Mouse (Mus musculus) kidney, embryonic 15.5 days (tissue): Measurements from ENCODE around the gene Olfr424. TPM values are rescaled to one million over a fixed set of nuclear protein-coding genes. Genes with fewer than 3 reads are reported as not detected.

Experiments
- ATAC-seq: fragments of 200-750 bp; cut with Nextera tagmentation; replicated peaks from 2 replicates; pipeline ENCODE4 v1.8.0; 2017; ENCODE audit warnings: moderate TSS enrichment; ENCODE audit not compliant: low FRiP score
- H3K27ac ChIP-seq: fragments of 300-500 bp; sonication (generic); 2 replicates; pipeline ENCODE4 v1.5.1; 2015; ENCODE audit warnings: mild to moderate bottlenecking, inconsistent platforms
- H3K27me3 ChIP-seq: fragments of 300-500 bp; sonication (generic); 2 replicates; pipeline ENCODE4 v1.6.1; 2015; ENCODE audit warnings: inconsistent platforms
- H3K36me3 ChIP-seq: fragments of 300-500 bp; sonication (generic); 2 replicates; pipeline ENCODE4 v1.6.1; 2015; ENCODE audit warnings: inconsistent platforms
- H3K4me1 ChIP-seq: fragments of 300-500 bp; sonication (generic); 2 replicates; pipeline ENCODE4 v1.6.1; 2015; ENCODE audit warnings: inconsistent platforms
- H3K4me2 ChIP-seq: fragments of 300-500 bp; sonication (generic); 2 replicates; pipeline ENCODE4 v1.6.1; 2015; ENCODE audit warnings: moderate library complexity, mild to moderate bottlenecking, inconsistent platforms
- H3K4me3 ChIP-seq: fragments of 300-500 bp; sonication (generic); replicated peaks from 2 replicates; pipeline ENCODE4 v1.5.1; 2015; ENCODE audit warnings: mild to moderate bottlenecking, inconsistent platforms
- H3K9ac ChIP-seq: fragments of 300-500 bp; sonication (generic); 2 replicates; pipeline ENCODE4 v1.6.1; 2015; ENCODE audit warnings: mild to moderate bottlenecking, inconsistent platforms
- H3K9me3 ChIP-seq: fragments of 300-500 bp; sonication (generic); replicated peaks from 2 replicates; pipeline ENCODE4 v1.6.1; 2016; ENCODE audit warnings: inconsistent platforms
- WGBS: fragments of 180-500 bp; shearing (Covaris S2); methylation state at CpG from one replicate; pipeline ENCODE4 v1.1.7; 2015; ENCODE audit warnings: mixed read lengths; 5-methylcytosine and 5-hydroxymethylcytosine counted together
- polyA plus RNA-seq: library from polyadenylated mRNA; unstranded; fragments of >200 nt; fragmentation: Nextera tagmentation; extraction: Ambion mirVana; gene quantifications from 2 replicates; pipeline ENCODE4 v1.2.1, GENCODE M21; 2015

Gene Olfr424
- polyA plus RNA-seq: not detected in 2 replicates

- Histone ChIP-seq H3K4me3 (no peak within 1 kb of the TSS), H3K27me3 (no peaks in the 10 kb centered on the region), H3K9me3 (no peaks in the 10 kb centered on the region), H3K9ac (no peak within 1 kb of the TSS), H3K27ac (no peak within 1 kb of the TSS), H3K36me3 (no peaks in the 10 kb centered on the region), H3K4me1 (no peaks in the 10 kb centered on the region), H3K4me2 (no peak within 1 kb of the TSS)
- WGBS: 79% methylated on average over 3 of the region's 3 CpGs
- no peak for ATAC-seq
These were observed at the start of gene Olfr424 for GRCm38 (mm10) chr1:174131217-174131616. Gene Olfr424 (plus strand): TSS chr1:174131517.

DNA sequence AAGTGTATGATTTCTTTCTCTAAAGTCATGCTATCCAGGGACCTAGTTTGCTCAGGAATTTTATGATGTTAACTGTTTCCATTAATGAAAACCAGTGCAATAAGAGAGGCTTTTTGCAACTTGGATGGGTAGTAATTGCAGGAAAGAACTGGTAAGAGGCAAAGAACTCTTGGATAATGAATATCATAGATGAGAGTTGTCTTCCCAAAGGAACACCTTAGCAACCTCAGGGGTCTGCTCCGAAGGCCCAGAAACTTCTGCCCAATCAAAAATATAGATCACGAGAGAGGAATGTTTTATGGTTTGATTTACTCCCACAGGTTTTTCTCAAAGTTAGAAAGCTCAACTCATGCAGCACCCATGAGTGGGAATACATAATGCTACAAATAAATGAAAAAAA, 47.3 kb upstream of the Olfr424 start, which contains the start of gene Olfr429:
Gene Olfr429, plus strand, starts transcription at position 301 of the 400 bp plus-strand sequence.
- Histone ChIP-seq H3K4me2 (no peak within 1 kb of the TSS), H3K4me3 (no peak within 1 kb of the TSS), H3K9ac (no peak within 1 kb of the TSS), H3K4me1 (no peaks in the 10 kb centered on the region), H3K36me3 (no peaks in the 10 kb centered on the region), H3K27ac (no peak within 1 kb of the TSS), H3K9me3 (no peaks in the 10 kb centered on the region), H3K27me3 (no peaks in the 10 kb centered on the region)
- ATAC-seq: no peak
- WGBS: 84% methylated on average over 2 of the region's 2 CpGs

GRCm38 (mm10) chr1:174096591-174096990, 34.7 kb upstream of the Olfr424 start, which contains the start of gene Olfr427:
Gene Olfr427 (plus strand): TSS chr1:174096891.
- Histone ChIP-seq H3K9ac (no peak within 1 kb of the TSS), H3K4me2 (no peak within 1 kb of the TSS), H3K4me3 (no peak within 1 kb of the TSS), H3K9me3 (no peaks in the 10 kb centered on the region), H3K4me1 (no peaks in the 10 kb centered on the region), H3K36me3 (no peaks in the 10 kb centered on the region), H3K27ac (no peak within 1 kb of the TSS), H3K27me3 (no peaks in the 10 kb centered on the region)
- WGBS: 92% methylated on average over 1 of the region's 1 CpGs
- ATAC-seq: no peak

- no peak for ATAC-seq
- 59% methylated on average over 2 of the region's 2 CpGs for WGBS
These were observed 27.6 kb upstream of the Olfr424 start for GRCm38 (mm10) chr1:174103735-174104134.

GRCm38 (mm10) chr1:174121062-174121461, 10.3 kb upstream of the Olfr424 start, which contains the start of gene Olfr231:
Gene Olfr231 (minus strand): TSS chr1:174121162.
- H3K4me3 ChIP-seq: no peak within 1 kb of the TSS
- WGBS: 68% methylated on average over 2 of the region's 2 CpGs
- H3K9ac ChIP-seq: no peak within 1 kb of the TSS
- H3K4me1 ChIP-seq: no peaks in the 10 kb centered on the region
- H3K27ac ChIP-seq: no peak within 1 kb of the TSS
- ATAC-seq: no peak
- H3K27me3 ChIP-seq: no peaks in the 10 kb centered on the region
- no peak within 1 kb of the TSS for H3K4me2 ChIP-seq
- H3K36me3 ChIP-seq: no peaks in the 10 kb centered on the region
- H3K9me3 ChIP-seq: no peaks in the 10 kb centered on the region

More at GRCm38 (mm10) chr1:174103735-174104134, 27.6 kb upstream of the Olfr424 start:
- Histone ChIP-seq H3K27ac (no peak overlapping the region), H3K27me3 (no peaks in the 10 kb centered on the region), H3K9ac (no peak overlapping the region), H3K36me3 (no peaks in the 10 kb centered on the region), H3K4me1 (no peaks in the 10 kb centered on the region), H3K4me3 (no peak overlapping the region), H3K9me3 (no peaks in the 10 kb centered on the region), H3K4me2 (no peak overlapping the region)

DNA sequence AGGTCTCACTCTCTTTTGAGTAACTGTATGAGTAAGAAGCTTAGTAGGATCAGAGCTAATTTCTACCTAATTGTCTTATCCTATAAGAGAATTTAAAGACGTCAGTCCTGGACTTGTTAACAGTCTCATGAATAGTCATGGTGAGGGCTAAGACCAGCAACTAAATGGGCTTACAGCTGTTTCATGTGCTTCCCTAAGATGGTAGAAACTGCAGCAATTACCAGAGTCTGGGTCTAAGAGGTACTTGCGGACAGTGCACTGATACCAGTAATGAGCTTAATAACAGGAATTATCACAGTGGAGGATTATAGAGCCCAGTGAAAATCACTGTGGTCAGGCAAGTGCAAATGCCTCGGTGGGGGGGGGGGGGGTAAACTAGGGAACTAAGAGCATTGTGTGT, 682 bp downstream of the Olfr424 start:
- H3K27ac ChIP-seq: no peak overlapping the region
- no peaks in the 10 kb centered on the region for H3K4me1 ChIP-seq
- H3K36me3 ChIP-seq: no peaks in the 10 kb centered on the region
- no peak for ATAC-seq
- H3K9me3 ChIP-seq: no peaks in the 10 kb centered on the region
- no peaks in the 10 kb centered on the region for H3K27me3 ChIP-seq
- no peak overlapping the region for H3K9ac ChIP-seq
- 79% methylated on average over 3 of the region's 3 CpGs for WGBS
- no peak overlapping the region for H3K4me3 ChIP-seq
- H3K4me2 ChIP-seq: no peak overlapping the region

GRCm38 (mm10) chr1:174141384-174141783, 10.1 kb downstream of the Olfr424 start:
- Histone ChIP-seq H3K4me3 (no peak overlapping the region), H3K9me3 (no peaks in the 10 kb centered on the region), H3K36me3 (no peaks in the 10 kb centered on the region), H3K4me2 (no peak overlapping the region), H3K27me3 (no peaks in the 10 kb centered on the region), H3K27ac (no peak overlapping the region), H3K9ac (no peak overlapping the region), H3K4me1 (no peaks in the 10 kb centered on the region)
- ATAC-seq: no peak
- 74% methylated on average over 2 of the region's 2 CpGs for WGBS

DNA sequence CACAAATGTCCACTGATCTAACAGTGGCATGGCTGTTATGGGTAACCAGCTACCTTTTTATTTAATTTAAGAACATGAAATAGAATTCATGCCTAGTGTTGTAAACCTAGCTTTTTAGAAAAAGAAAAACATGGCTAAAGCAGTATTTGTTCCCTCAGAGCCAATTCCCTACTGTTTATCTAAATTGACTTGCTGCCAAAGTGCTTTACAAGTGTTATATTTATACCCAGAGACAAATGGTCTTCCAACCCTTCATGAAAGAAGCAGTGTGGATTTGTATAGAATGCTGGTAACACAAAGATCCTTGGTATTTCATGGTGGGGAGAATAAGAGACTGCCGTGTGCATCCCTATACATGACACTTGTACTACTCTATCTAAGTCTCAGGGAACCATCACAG, 15.4 kb downstream of the Olfr424 start:
- no peak overlapping the region for H3K27ac ChIP-seq
- WGBS: 93% methylated on average over 1 of the region's 1 CpGs
- no peak for ATAC-seq

GRCm38 (mm10) chr1:174149289-174149688, 18.0 kb downstream of the Olfr424 start:
- no peaks in the 10 kb centered on the region for H3K36me3 ChIP-seq
- no peaks in the 10 kb centered on the region for H3K27me3 ChIP-seq
- H3K27ac ChIP-seq: no peak overlapping the region
- 87% methylated on average over 2 of the region's 2 CpGs for WGBS
- H3K9ac ChIP-seq: no peak overlapping the region
- no peaks in the 10 kb centered on the region for H3K4me1 ChIP-seq
- no peak overlapping the region for H3K4me3 ChIP-seq
- no peak for ATAC-seq
- no peaks in the 10 kb centered on the region for H3K9me3 ChIP-seq
- no peak overlapping the region for H3K4me2 ChIP-seq

More for the DNA sequence above, 15.4 kb downstream of the Olfr424 start:
- Histone ChIP-seq H3K9me3 (no peaks in the 10 kb centered on the region), H3K27me3 (no peaks in the 10 kb centered on the region), H3K36me3 (no peaks in the 10 kb centered on the region), H3K4me2 (no peak overlapping the region), H3K4me3 (no peak overlapping the region), H3K9ac (no peak overlapping the region), H3K4me1 (no peaks in the 10 kb centered on the region)

DNA sequence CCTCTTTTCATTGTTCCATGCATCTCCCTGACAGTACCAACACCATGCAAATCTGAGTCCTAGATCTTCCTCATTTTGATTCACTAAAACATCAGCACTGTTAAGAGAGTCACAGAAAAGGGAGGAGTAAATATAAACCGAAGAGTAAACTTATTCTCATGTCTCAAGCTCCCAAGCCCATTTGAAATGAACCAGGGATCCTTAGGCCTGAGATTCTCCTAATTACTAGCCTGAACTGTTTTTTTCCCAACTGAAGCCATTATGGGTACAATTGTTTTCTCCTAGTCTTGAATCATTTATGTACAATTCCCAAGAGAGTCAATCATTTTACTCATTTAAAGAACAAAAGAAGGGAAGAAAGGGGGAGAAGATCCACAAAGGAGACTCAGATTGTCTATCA, 24.0 kb downstream of the Olfr424 start, which contains the start of gene Olfr420:
Gene Olfr420, plus strand, starts transcription at position 301 of the 400 bp plus-strand sequence.
- H3K9ac ChIP-seq: no peak within 1 kb of the TSS
- no peaks in the 10 kb centered on the region for H3K9me3 ChIP-seq
- H3K27me3 ChIP-seq: no peaks in the 10 kb centered on the region
- ATAC-seq: no peak
- no peaks in the 10 kb centered on the region for H3K36me3 ChIP-seq
- WGBS: 83% methylated on average over 1 of the region's 1 CpGs
- H3K4me1 ChIP-seq: no peaks in the 10 kb centered on the region
- H3K4me2 ChIP-seq: no peak within 1 kb of the TSS
- H3K4me3 ChIP-seq: no peak within 1 kb of the TSS
- H3K27ac ChIP-seq: no peak within 1 kb of the TSS

- 91% methylated on average over 3 of the region's 3 CpGs for WGBS
- no peaks in the 10 kb centered on the region for H3K36me3 ChIP-seq
- no peak overlapping the region for H3K27ac ChIP-seq
- no peaks in the 10 kb centered on the region for H3K27me3 ChIP-seq
- ATAC-seq: no peak
- no peak overlapping the region for H3K9ac ChIP-seq
- no peak overlapping the region for H3K4me3 ChIP-seq
- no peaks in the 10 kb centered on the region for H3K9me3 ChIP-seq
- H3K4me1 ChIP-seq: no peaks in the 10 kb centered on the region
- H3K4me2 ChIP-seq: no peak overlapping the region
These were observed 26.3 kb downstream of the Olfr424 start for GRCm38 (mm10) chr1:174157622-174158021.

GRCm38 (mm10) chr1:174158512-174158911, 27.2 kb downstream of the Olfr424 start:
- no peaks in the 10 kb centered on the region for H3K9me3 ChIP-seq
- H3K27me3 ChIP-seq: no peaks in the 10 kb centered on the region
- no peaks in the 10 kb centered on the region for H3K4me1 ChIP-seq
- H3K27ac ChIP-seq: no peak overlapping the region
- H3K36me3 ChIP-seq: no peaks in the 10 kb centered on the region
- no peak overlapping the region for H3K4me3 ChIP-seq
- ATAC-seq: no peak
- H3K9ac ChIP-seq: no peak overlapping the region
- 85% methylated on average over 1 of the region's 1 CpGs for WGBS
- H3K4me2 ChIP-seq: no peak overlapping the region

DNA sequence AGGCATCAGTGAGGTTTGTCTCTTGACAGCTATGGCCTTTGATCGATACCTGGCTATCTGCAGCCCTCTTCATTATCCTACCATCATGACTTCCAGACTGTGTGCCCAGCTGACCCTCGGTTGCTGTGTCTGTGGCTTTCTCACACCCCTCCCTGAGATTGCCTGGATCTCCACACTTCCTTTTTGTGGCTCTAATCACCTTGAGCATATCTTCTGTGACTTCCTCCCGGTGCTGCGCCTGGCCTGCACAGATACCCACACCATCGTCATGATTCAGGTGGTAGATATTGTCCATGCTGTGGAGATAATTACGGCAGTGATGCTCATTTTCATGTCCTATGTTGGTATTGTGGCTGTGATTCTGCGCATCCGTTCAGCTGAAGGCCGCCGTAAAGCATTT, 27.8 kb downstream of the Olfr424 start:
- WGBS: 89% methylated on average over 10 of the region's 10 CpGs
- H3K9me3 ChIP-seq: no peaks in the 10 kb centered on the region
- no peaks in the 10 kb centered on the region for H3K27me3 ChIP-seq
- H3K4me3 ChIP-seq: no peak overlapping the region
- H3K36me3 ChIP-seq: no peaks in the 10 kb centered on the region
- no peaks in the 10 kb centered on the region for H3K4me1 ChIP-seq
- no peak for ATAC-seq
- no peak overlapping the region for H3K27ac ChIP-seq
- no peak overlapping the region for H3K9ac ChIP-seq
- no peak overlapping the region for H3K4me2 ChIP-seq
